In genomic region chr12:80112852-80113551, GRCm38 (mm10) we compare ENCODE assay signal across 7 mouse cellular contexts. TPM values are rescaled to one million over a fixed set of nuclear protein-coding genes. Genes with fewer than 3 reads are reported as not detected.
DNase-seq lines count a peak whose midpoint lies in the region; ATAC-seq lines count a peak whose summit lies in the region.

Gene Zfp36l1 (minus strand): TSS chr12:80113013.

- peak within 1 kb of the TSS; percentile 86 for H3K4me2 ChIP-seq in midbrain, embryonic 11.5 days

- H3K9me3 ChIP-seq in midbrain, embryonic 11.5 days (ENCODE audit: control insufficient read depth, low read length): no peaks in the 10 kb centered on the region

- peak; percentile 97 for DNase-seq in ZHBTc4 (ENCODE audit: low read depth, low spot score)
- peak; percentile 99 for DNase-seq in embryo, embryonic 10.5 days (ENCODE audit: low spot score)
- DNase-seq in gastrocnemius, postnatal 25 days: peak; percentile 92
- peak; percentile 86 for DNase-seq in left cerebral cortex, postnatal 4 days
- peak; percentile 100 for DNase-seq in midbrain, embryonic 11.5 days (ENCODE audit: low spot score, missing footprints)
- DNase-seq in spleen, adult 12 weeks (ENCODE audit: low spot score): peak; percentile 78

- under 1% methylated on average over 40 of the region's 42 CpGs for WGBS in midbrain, embryonic 11.5 days

- H3K4me3 ChIP-seq in midbrain, embryonic 11.5 days (ENCODE audit: low read depth, low read length): peak within 1 kb of the TSS; percentile 72

- intact Hi-C loops in left cerebral cortex, postnatal 4 days (cut with DNase I): no loop called here

- H3K27me3 ChIP-seq in midbrain, embryonic 11.5 days (ENCODE audit: control insufficient read depth, insufficient read depth, low read length): no peaks in the 10 kb centered on the region

- ATAC-seq in inflammation-experienced regulatory T-cells, adult 6 months: peak; percentile 55
- peak; percentile 72 for ATAC-seq in midbrain, embryonic 11.5 days (ENCODE audit: low FRiP score)

- peak within 1 kb of the TSS; percentile 99 for H3K9ac ChIP-seq in midbrain, embryonic 11.5 days (ENCODE audit: low read length)

- peaks cover 19% of the 10 kb centered on the region for H3K4me1 ChIP-seq in midbrain, embryonic 11.5 days (ENCODE audit: control insufficient read depth, insufficient read depth, low read length)

- H3K27ac ChIP-seq in midbrain, embryonic 11.5 days (ENCODE audit: low read depth, low read length): peak within 1 kb of the TSS; percentile 93

- peaks cover 10% of the 10 kb centered on the region; the same call in 1 of the 2 replicates for H3K36me3 ChIP-seq in midbrain, embryonic 11.5 days (ENCODE audit: control insufficient read depth, insufficient read depth, low read length)

RNA-seq across cellular contexts. Expression of gene Zfp36l1, which starts in this region (rescaled TPM):
- 10 to 100 TPM; 23.0 to 27.2 TPM for total RNA-seq in gastrocnemius, postnatal 25 days (2021)
- 100 to 1,000 TPM; 109 to 177 (median 123) TPM for polyA plus RNA-seq in inflammation-experienced regulatory T-cells, adult 6 months (2017; shearing (Covaris generic))
- 10 to 100 TPM; 47.2 to 54.4 TPM for total RNA-seq in left cerebral cortex, postnatal 4 days (2021)
- polyA plus RNA-seq in midbrain, embryonic 11.5 days (2014; fragmentation: Nextera tagmentation; extraction: Ambion mirVana): 149 and 165 TPM in 2 replicates

Comparison
In these comparisons a context has a peak if more than half of its experiments do, and no peak if none do; other contexts are left out.
1. Peak in every context shown above with its lines: DNase-seq, ATAC-seq, H3K4me3 ChIP-seq and H3K27ac ChIP-seq.